Mouse (Mus musculus): Measurements from ENCODE around the gene Cd9. TPM values are rescaled to one million over a fixed set of nuclear protein-coding genes. Genes with fewer than 3 reads are reported as not detected.

The Cd9 gene
- polyA plus RNA-seq, 1 experiment = 138 TPM

- Histone ChIP-seq H3K27ac (ENCODE audit: insufficient read depth, low read depth, low read length) (no peak overlapping the region), H3K4me1 (ENCODE audit: control insufficient read depth, insufficient read depth, low read length) (no peaks in the 10 kb centered on the region), H3K36me3 (ENCODE audit: control insufficient read depth, insufficient read depth, low read length) (no peaks in the 10 kb centered on the region), H3K27me3 (replicated peaks; ENCODE audit: control insufficient read depth, insufficient read depth, low read length) (no peaks in the 10 kb centered on the region; the same call in 1 of the 2 replicates), H3K4me3 (ENCODE audit: insufficient read depth, low read depth, low read length) (no peak overlapping the region)
- no peak for TF ChIP-seq CTCF (conservative IDR thresholded peaks at IDR 0.05; ENCODE audit: insufficient read depth, insufficient read length, low read depth, low read length)
- no peak for TF ChIP-seq POLR2A (IDR thresholded peaks at IDR 0.05; ENCODE audit: low read depth, low read length)
- no peak for DNase-seq
- WGBS = 93% methylated on average over 11 of the region's 11 CpGs
Observed at GRCm38 (mm10) chr6:125533104-125533650, 38.6 kb upstream of the Cd9 start.

- H3K27ac ChIP-seq (ENCODE audit: insufficient read depth, low read depth, low read length) = no peak overlapping the region
- peak; percentile 41 for DNase-seq
- WGBS = 83% methylated on average over 5 of the region's 5 CpGs
Observed at GRCm38 (mm10) chr6:125529479-125529878, 34.9 kb upstream of the Cd9 start.

GRCm38 (mm10) chr6:125528614-125529200, 34.1 kb upstream of the Cd9 start:
- WGBS = 84% methylated on average over 9 of the region's 9 CpGs
- Histone ChIP-seq H3K27me3 (replicated peaks; ENCODE audit: control insufficient read depth, insufficient read depth, low read length) (no peaks in the 10 kb centered on the region), H3K4me1 (ENCODE audit: control insufficient read depth, insufficient read depth, low read length) (no peaks in the 10 kb centered on the region), H3K4me3 (ENCODE audit: insufficient read depth, low read depth, low read length) (no peak overlapping the region), H3K27ac (ENCODE audit: insufficient read depth, low read depth, low read length) (no peak overlapping the region), H3K36me3 (ENCODE audit: control insufficient read depth, insufficient read depth, low read length) (no peaks in the 10 kb centered on the region)
- no peak for DNase-seq
- TF ChIP-seq CTCF (conservative IDR thresholded peaks at IDR 0.05; ENCODE audit: insufficient read depth, insufficient read length, low read depth, low read length) (no peak), POLR2A (IDR thresholded peaks at IDR 0.05; ENCODE audit: low read depth, low read length) (no peak)

More at GRCm38 (mm10) chr6:125529479-125529878, 34.9 kb upstream of the Cd9 start:
- H3K4me1 ChIP-seq (ENCODE audit: control insufficient read depth, insufficient read depth, low read length) = no peaks in the 10 kb centered on the region
- TF ChIP-seq POLR2A (IDR thresholded peaks at IDR 0.05; ENCODE audit: low read depth, low read length) (no peak), CTCF (conservative IDR thresholded peaks at IDR 0.05; ENCODE audit: insufficient read depth, insufficient read length, low read depth, low read length) (0 out of 2 replicates have a peak, but pooled peaks have one; percentile 12)
- H3K27me3 ChIP-seq (replicated peaks; ENCODE audit: control insufficient read depth, insufficient read depth, low read length) = no peaks in the 10 kb centered on the region
- no peak overlapping the region for H3K4me3 ChIP-seq (ENCODE audit: insufficient read depth, low read depth, low read length)
- no peaks in the 10 kb centered on the region for H3K36me3 ChIP-seq (ENCODE audit: control insufficient read depth, insufficient read depth, low read length)

- Histone ChIP-seq H3K4me1 (ENCODE audit: control insufficient read depth, insufficient read depth, low read length) (no peaks in the 10 kb centered on the region), H3K36me3 (ENCODE audit: control insufficient read depth, insufficient read depth, low read length) (no peaks in the 10 kb centered on the region), H3K27me3 (replicated peaks; ENCODE audit: control insufficient read depth, insufficient read depth, low read length) (no peaks in the 10 kb centered on the region), H3K4me3 (ENCODE audit: insufficient read depth, low read depth, low read length) (no peak overlapping the region), H3K27ac (ENCODE audit: insufficient read depth, low read depth, low read length) (no peak overlapping the region)
- 48% methylated on average over 3 of the region's 3 CpGs for WGBS
- no peak for TF ChIP-seq CTCF (conservative IDR thresholded peaks at IDR 0.05; ENCODE audit: insufficient read depth, insufficient read length, low read depth, low read length)
- TF ChIP-seq POLR2A (IDR thresholded peaks at IDR 0.05; ENCODE audit: low read depth, low read length) = no peak
- DNase-seq = no peak
Observed at GRCm38 (mm10) chr6:125526066-125526465, 31.5 kb upstream of the Cd9 start.

DNA sequence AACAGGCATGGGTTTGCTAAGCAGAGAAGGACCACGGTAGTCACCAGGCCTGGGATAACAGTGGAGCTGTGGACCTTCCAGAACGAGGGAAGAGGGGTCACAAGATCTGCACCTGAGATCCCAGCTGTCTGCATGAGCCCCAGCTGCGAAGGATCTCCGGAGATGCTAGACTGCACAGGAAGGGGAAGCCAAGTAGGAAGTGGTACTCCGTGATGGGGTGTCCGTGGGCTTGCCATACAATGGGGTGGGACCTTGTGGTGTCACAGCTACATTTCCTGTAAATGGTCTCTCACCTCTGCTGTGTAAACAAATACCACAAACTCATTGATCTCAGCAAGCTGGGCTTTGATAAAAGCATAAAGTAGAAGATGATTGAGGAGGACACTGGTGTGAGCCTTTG, 29.4 kb upstream of the Cd9 start:
- Histone ChIP-seq H3K27me3 (replicated peaks; ENCODE audit: control insufficient read depth, insufficient read depth, low read length) (no peaks in the 10 kb centered on the region), H3K4me1 (ENCODE audit: control insufficient read depth, insufficient read depth, low read length) (no peaks in the 10 kb centered on the region), H3K36me3 (ENCODE audit: control insufficient read depth, insufficient read depth, low read length) (no peaks in the 10 kb centered on the region), H3K27ac (ENCODE audit: insufficient read depth, low read depth, low read length) (no peak overlapping the region), H3K4me3 (ENCODE audit: insufficient read depth, low read depth, low read length) (no peak overlapping the region)
- TF ChIP-seq POLR2A (IDR thresholded peaks at IDR 0.05; ENCODE audit: low read depth, low read length) (no peak), CTCF (conservative IDR thresholded peaks at IDR 0.05; ENCODE audit: insufficient read depth, insufficient read length, low read depth, low read length) (no peak)
- 71% methylated on average over 6 of the region's 6 CpGs for WGBS
- DNase-seq = no peak

GRCm38 (mm10) chr6:125521558-125522193, 27.1 kb upstream of the Cd9 start:
- DNase-seq = no peak
- TF ChIP-seq POLR2A (IDR thresholded peaks at IDR 0.05; ENCODE audit: low read depth, low read length) = no peak
- Histone ChIP-seq H3K27ac (ENCODE audit: insufficient read depth, low read depth, low read length) (no peak overlapping the region), H3K36me3 (ENCODE audit: control insufficient read depth, insufficient read depth, low read length) (no peaks in the 10 kb centered on the region), H3K4me1 (ENCODE audit: control insufficient read depth, insufficient read depth, low read length) (no peaks in the 10 kb centered on the region), H3K27me3 (replicated peaks; ENCODE audit: control insufficient read depth, insufficient read depth, low read length) (no peaks in the 10 kb centered on the region), H3K4me3 (ENCODE audit: insufficient read depth, low read depth, low read length) (no peak overlapping the region)
- 54% methylated on average over 5 of the region's 5 CpGs for WGBS

GRCm38 (mm10) chr6:125515503-125516315, 21.1 kb upstream of the Cd9 start:
- no peaks in the 10 kb centered on the region for H3K27me3 ChIP-seq (replicated peaks; ENCODE audit: control insufficient read depth, insufficient read depth, low read length)
- TF ChIP-seq POLR2A (IDR thresholded peaks at IDR 0.05; ENCODE audit: low read depth, low read length) (no peak), CTCF (conservative IDR thresholded peaks at IDR 0.05; ENCODE audit: insufficient read depth, insufficient read length, low read depth, low read length) (no peak)
- 34% methylated on average over 11 of the region's 11 CpGs for WGBS
- H3K27ac ChIP-seq (ENCODE audit: insufficient read depth, low read depth, low read length) = peak overlapping the region; percentile 37; the same call in 1 of the 2 replicates
- H3K4me1 ChIP-seq (ENCODE audit: control insufficient read depth, insufficient read depth, low read length) = peaks cover 12% of the 10 kb centered on the region
- no peak overlapping the region for H3K4me3 ChIP-seq (ENCODE audit: insufficient read depth, low read depth, low read length)
- no peaks in the 10 kb centered on the region for H3K36me3 ChIP-seq (ENCODE audit: control insufficient read depth, insufficient read depth, low read length)
- peak; percentile 90 for DNase-seq
